Mouse (Mus musculus): ENCODE measurements around the gene Crim1.
"Not testable (repeated sequence)": the region's sequence is repeated elsewhere in the genome, so short reads cannot be mapped to it uniquely, and the experiment has no call there.

DNA sequence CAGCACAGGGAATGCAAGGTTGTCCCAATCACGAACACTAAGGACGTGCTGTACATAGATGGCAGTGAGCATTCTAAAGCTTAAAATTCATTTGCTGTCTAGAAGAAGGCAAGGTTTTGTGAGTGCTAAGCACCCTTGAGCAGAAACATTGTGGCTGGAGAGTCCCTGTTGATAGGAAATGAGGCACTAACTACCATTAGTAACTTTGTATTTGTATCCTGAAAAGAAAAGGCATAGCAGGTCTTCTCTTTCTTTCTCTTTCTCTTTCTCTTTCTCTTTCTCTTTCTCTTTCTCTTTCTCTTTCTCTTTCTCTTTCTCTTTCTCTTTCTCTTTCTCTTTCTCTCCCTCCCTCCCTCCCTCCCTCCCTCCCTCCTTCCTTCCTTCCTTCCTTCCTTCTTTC lies 53.5 kb downstream of the Crim1 start:
- not testable (repeated sequence) for TF ChIP-seq GATA1, TAL1 (IDR thresholded peaks at IDR 0.05; ENCODE audit: low read length)

Data from erythroblast, embryonic 14.5 days (primary cell).